Comparison of ENCODE assay signal across 27 mouse cellular contexts in genomic region chr19:56099725-56100124, GRCm38 (mm10).
A peak's percentile ranks its signal among the peaks of the same experiment; 100 is the strongest.
DNase-seq lines count a peak whose midpoint lies in the region; ATAC-seq lines count a peak whose summit lies in the region.
"Had no signal": no experiment of that assay in that cellular context is flagged by ENCODE, and none has a peak within 500 bp of the region (broad histone marks: within the 10 kb centered on the region; RNA-seq: fewer than 3 reads in every experiment).

No protein-coding gene starts in this region.

- no peak overlapping the region for H3K9ac ChIP-seq in limb, embryonic 12.5 days (replicated peaks)
- H3K9ac ChIP-seq in limb, embryonic 15.5 days, result no peak overlapping the region
- H3K9ac ChIP-seq in forebrain, embryonic 11.5 days (ENCODE audit: low read length), result no peak overlapping the region
- H3K9ac ChIP-seq: embryonic facial prominence, embryonic 12.5 days; embryonic facial prominence, embryonic 15.5 days; forebrain, embryonic 12.5 days; forebrain, embryonic 15.5 days; heart, embryonic 12.5 days; heart, embryonic 15.5 days; hindbrain, embryonic 14.5 days had no signal

- H3K4me2 ChIP-seq in limb, embryonic 12.5 days, result no peak overlapping the region
- H3K4me2 ChIP-seq in limb, embryonic 15.5 days, result no peak overlapping the region
- no peak overlapping the region for H3K4me2 ChIP-seq in forebrain, embryonic 11.5 days (ENCODE audit: low read depth, low read length, severe bottlenecking)
- H3K4me2 ChIP-seq: embryonic facial prominence, embryonic 12.5 days; embryonic facial prominence, embryonic 15.5 days; forebrain, embryonic 12.5 days; forebrain, embryonic 15.5 days; heart, embryonic 12.5 days; heart, embryonic 15.5 days; hindbrain, embryonic 14.5 days had no signal

- H3K4me3 ChIP-seq in limb, embryonic 12.5 days (replicated peaks), result no peak overlapping the region
- no peak overlapping the region for H3K4me3 ChIP-seq in limb, embryonic 15.5 days
- no peak overlapping the region for H3K4me3 ChIP-seq in forebrain, embryonic 11.5 days (ENCODE audit: low read depth, low read length)
- H3K4me3 ChIP-seq: embryonic facial prominence, embryonic 12.5 days; embryonic facial prominence, embryonic 15.5 days; forebrain, embryonic 12.5 days; forebrain, embryonic 15.5 days; gastrocnemius, adult 2 months; heart, embryonic 12.5 days; heart, embryonic 15.5 days had no signal

- ATAC-seq in limb, embryonic 12.5 days (ENCODE audit: insufficient number of reproducible peaks, insufficient read depth, low FRiP score, low TSS enrichment, low read depth), result peak; percentile 86; the same call in 1 of the 2 replicates
- ATAC-seq in limb, embryonic 15.5 days (ENCODE audit: insufficient number of reproducible peaks, low FRiP score, low TSS enrichment, low read depth), result no peak
- ATAC-seq in megakaryocyte-erythroid progenitor cell, adult 5-6 weeks (replicated peaks; ENCODE audit: low FRiP score, low TSS enrichment, poor library complexity, severe bottlenecking), result no peak
- ATAC-seq in forebrain, embryonic 11.5 days (replicated peaks; ENCODE audit: low FRiP score), result no peak
- ATAC-seq: activated CD4-positive, CD25-positive, alpha-beta regulatory T cell, adult 4 months; forebrain, embryonic 15.5 days; hindbrain, postnatal 0 days had no signal

- DNase-seq in embryo, embryonic 10 days (ENCODE audit: low spot score), result peak; percentile 21
- DNase-seq in embryo, embryonic 9.5 days (ENCODE audit: extremely low spot score), result no peak
- peak; percentile 95 for DNase-seq in hindlimb bud, embryonic 11.5 days (ENCODE audit: extremely low spot score, low read depth, low spot score)
- DNase-seq in right cerebral cortex, adult 18-20 months, result no peak
- no peak for DNase-seq in forebrain, embryonic 11.5 days (ENCODE audit: low spot score)
- DNase-seq: adrenal gland, adult 8-10 months; adrenal gland, postnatal 25 days; cerebellum, adult 11-12 months; cerebellum, adult 8-10 months; cerebellum, postnatal 36 days; gastrocnemius, adult 2 months; gastrocnemius, postnatal 14 days; heart, adult 11 months; heart, postnatal 10 days; heart, postnatal 36 days had no signal

- H3K27ac ChIP-seq in limb, embryonic 12.5 days, result peak overlapping the region; percentile 46; the same call in 1 of the 2 replicates
- 0 out of 2 replicates have a peak overlapping the region, but pooled peaks have one; percentile 4 for H3K27ac ChIP-seq in limb, embryonic 15.5 days
- no peak overlapping the region for H3K27ac ChIP-seq in forebrain, embryonic 11.5 days (ENCODE audit: low read depth, low read length)
- H3K27ac ChIP-seq: embryonic facial prominence, embryonic 12.5 days; embryonic facial prominence, embryonic 15.5 days; forebrain, embryonic 12.5 days; forebrain, embryonic 15.5 days; gastrocnemius, adult 2 months; heart, embryonic 15.5 days; hindbrain, embryonic 14.5 days; hindbrain, postnatal 0 days had no signal

- 10% methylated on average over 9 of the region's 9 CpGs for WGBS in limb, embryonic 12.5 days
- WGBS in limb, embryonic 15.5 days, result 17% methylated on average over 9 of the region's 9 CpGs
- WGBS in forebrain, embryonic 11.5 days, result 88% methylated on average over 9 of the region's 9 CpGs

- H3K36me3 ChIP-seq in limb, embryonic 12.5 days, result no peaks in the 10 kb centered on the region
- H3K36me3 ChIP-seq in limb, embryonic 15.5 days, result no peaks in the 10 kb centered on the region
- no peaks in the 10 kb centered on the region for H3K36me3 ChIP-seq in forebrain, embryonic 11.5 days (ENCODE audit: control insufficient read depth, insufficient read depth, low read length)
- H3K36me3 ChIP-seq: embryonic facial prominence, embryonic 12.5 days; embryonic facial prominence, embryonic 15.5 days; forebrain, embryonic 12.5 days; forebrain, embryonic 15.5 days; heart, embryonic 12.5 days; heart, embryonic 15.5 days had no signal

- peaks cover 61% of the 10 kb centered on the region for H3K4me1 ChIP-seq in limb, embryonic 12.5 days (replicated peaks)
- H3K4me1 ChIP-seq in limb, embryonic 15.5 days, result peaks cover 34% of the 10 kb centered on the region
- H3K4me1 ChIP-seq in forebrain, embryonic 11.5 days (replicated peaks; ENCODE audit: control insufficient read depth, insufficient read depth, low read length), result no peaks in the 10 kb centered on the region
- H3K4me1 ChIP-seq: forebrain, embryonic 12.5 days; forebrain, embryonic 15.5 days; heart, embryonic 12.5 days had no signal

- H3K9me3 ChIP-seq in limb, embryonic 12.5 days, result peaks cover 14% of the 10 kb centered on the region; the same call in 1 of the 2 replicates
- H3K9me3 ChIP-seq in limb, embryonic 15.5 days, result no peaks in the 10 kb centered on the region
- peaks cover 6% of the 10 kb centered on the region for H3K9me3 ChIP-seq in forebrain, embryonic 11.5 days (ENCODE audit: control insufficient read depth, low read length)
- H3K9me3 ChIP-seq: embryonic facial prominence, embryonic 12.5 days; embryonic facial prominence, embryonic 15.5 days; forebrain, embryonic 12.5 days; forebrain, embryonic 15.5 days had no signal

- H3K27me3 ChIP-seq in limb, embryonic 12.5 days, result peaks cover 25% of the 10 kb centered on the region; the same call in 1 of the 2 replicates
- H3K27me3 ChIP-seq in limb, embryonic 15.5 days, result no peaks in the 10 kb centered on the region
- H3K27me3 ChIP-seq in forebrain, embryonic 11.5 days (ENCODE audit: control insufficient read depth, insufficient read depth, low read length), result no peaks in the 10 kb centered on the region
- H3K27me3 ChIP-seq: embryonic facial prominence, embryonic 12.5 days; embryonic facial prominence, embryonic 15.5 days; forebrain, embryonic 15.5 days; heart, embryonic 15.5 days had no signal

Comparison
In these comparisons a context has a peak if more than half of its experiments do, and no peak if none do; other contexts are left out.
1. DNase-seq: peak in embryo, embryonic 10 days (single experiment) and hindlimb bud, embryonic 11.5 days (single experiment); none in embryo, embryonic 9.5 days (single experiment), right cerebral cortex, adult 18-20 months (single experiment) and forebrain, embryonic 11.5 days (single experiment).